Mouse (Mus musculus) cerebellum, postnatal 14 days (tissue): ENCODE results near the gene Grin2b.
A peak's percentile ranks its signal among the peaks of the same experiment; 100 is the strongest.

Experiments used
- DNase-seq, 2 experiments: peaks; one replicate each; pipeline ENCODE4 v3.0.0; 2021; ENCODE audit warnings: mixed read lengths in 2 of 2

The Grin2b gene

DNA sequence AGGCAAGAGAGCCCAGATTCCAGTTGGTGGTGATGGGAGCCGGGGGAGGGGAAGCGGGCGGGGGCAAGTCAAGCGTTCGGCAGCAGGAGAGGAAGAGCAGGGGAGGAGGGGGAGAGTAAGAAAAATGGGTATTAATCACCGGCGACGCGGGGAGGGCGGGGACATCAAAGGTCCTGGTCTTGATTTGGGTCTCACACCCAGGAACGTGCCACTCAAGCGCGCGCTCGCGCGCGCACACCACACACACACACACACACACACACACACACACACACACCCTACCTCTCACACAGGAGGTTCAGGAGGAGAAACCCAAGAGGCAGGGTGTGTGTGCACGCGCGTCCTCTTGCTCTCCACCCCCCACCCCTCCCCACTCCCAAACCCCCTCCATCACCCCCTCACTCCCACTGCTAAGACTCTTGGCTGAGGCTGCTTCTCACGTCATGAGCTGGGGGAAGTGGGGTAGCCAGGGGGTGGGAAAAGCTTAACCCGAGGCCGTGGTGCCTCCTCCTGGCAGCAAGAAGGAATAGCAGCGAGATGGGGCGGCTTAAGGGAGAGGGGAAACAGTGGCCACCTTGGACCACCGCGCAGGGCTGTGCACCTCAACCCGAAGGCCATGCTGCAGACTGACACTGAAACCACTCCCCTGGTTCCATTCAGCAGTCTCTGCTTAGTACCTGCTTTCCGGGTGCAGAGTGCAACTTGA lies at the start of gene Grin2b:
TSS of gene Grin2b (minus strand) at position 321 of the 706 bp plus-strand sequence.
- peak; percentile 84 to 87 for DNase-seq

DNA sequence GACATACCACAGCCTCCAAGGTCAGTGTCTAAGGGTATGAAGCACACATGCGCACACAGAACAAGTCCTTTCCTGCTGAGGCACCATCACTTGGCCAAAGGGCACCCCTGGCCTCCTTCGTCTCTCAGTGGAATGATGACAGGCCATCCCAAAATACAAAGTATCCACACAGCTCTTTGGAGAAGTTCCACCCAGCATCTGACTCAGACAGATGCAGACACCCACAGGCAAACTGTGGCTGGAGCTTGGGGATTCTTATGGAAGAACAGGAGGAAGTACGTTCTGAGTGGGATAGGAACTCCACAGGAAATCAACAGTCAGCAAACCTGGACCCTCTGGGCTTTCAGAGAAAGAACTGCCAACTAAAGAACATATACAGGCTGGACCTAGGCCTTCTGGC lies 48.6 kb upstream of the Grin2b start:
- no peak for DNase-seq

GRCm38 (mm10) chr6:136210442-136210841 lies 37.1 kb upstream of the Grin2b start:
- DNase-seq, result no peak

DNA sequence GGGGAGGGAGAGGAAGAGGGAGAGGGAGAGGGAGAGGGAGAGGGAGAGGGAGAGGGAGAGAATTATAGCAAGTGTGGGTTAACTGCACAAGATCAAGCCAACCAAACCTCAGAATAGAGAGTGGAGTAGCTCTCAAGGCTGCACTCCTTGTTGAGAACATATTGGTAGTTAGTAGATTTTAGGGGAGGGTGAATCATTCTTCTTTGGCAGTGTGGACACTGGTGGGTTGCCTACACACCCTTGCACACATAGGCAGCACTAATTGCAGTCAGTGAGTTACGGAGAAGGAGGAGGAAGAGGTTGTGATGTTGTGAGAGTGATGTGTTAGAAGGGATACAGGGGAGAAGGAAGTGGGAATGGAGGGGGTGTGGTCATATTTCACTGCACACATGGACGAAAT lies 26.5 kb upstream of the Grin2b start:
- no peak for DNase-seq

DNA sequence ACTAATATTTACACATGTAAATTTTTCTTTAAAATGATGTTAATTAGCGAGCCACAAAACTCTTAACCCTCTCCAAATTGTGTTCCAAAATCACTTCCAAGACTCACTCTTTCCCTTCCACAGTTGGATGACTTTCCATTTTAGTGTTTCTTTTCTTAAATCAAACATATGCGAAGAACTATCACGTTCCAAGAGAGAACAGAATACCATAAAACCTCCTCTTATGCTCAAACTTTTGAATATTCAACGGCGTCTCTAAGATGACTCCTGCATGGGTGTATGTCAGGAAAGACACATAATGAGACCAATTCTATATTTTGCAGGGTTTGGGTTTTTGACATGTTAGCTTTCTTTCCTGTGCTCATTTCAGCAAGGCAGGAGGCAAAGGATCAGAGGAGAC lies 21.3 kb upstream of the Grin2b start:
- DNase-seq, result no peak

DNA sequence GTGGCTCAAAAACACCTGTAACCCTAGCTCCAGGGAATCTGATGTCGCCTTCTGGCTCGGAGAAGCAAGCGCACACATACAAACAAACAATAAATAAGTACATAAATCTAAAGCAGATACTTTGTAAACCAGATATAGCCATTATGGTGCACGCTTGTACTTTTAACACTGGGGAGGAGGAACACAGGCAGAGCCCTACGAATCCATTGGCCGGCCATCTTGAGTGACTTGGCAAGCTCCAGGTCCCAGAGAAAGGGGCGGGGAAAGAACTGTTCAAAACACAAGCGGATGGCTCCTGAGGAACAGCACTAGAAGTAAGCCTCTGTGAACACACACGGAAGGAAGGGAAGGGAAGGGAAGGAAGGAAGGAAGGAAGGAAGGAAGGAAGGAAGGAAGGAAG lies 4.8 kb upstream of the Grin2b start:
- DNase-seq, result no peak

DNA sequence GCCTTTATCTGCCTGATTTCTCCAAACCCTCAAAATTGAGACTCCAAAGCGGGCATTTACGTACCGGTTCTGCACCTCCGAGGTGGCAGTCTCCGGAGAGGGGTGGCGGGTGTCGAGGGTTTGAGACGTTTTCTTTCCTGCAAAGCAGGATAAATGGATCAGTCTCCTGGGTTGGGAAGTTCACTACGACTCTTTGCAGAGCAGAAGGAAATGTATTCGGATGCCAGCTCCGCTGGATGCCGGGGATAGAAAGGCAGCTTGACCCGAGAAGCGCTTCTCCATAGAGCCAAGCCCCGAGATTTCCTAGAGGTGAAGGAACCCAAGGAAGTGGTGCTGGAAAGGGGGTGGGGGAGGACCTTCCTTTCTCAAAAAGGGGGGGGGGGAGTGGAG lies 515 bp downstream of the Grin2b start:
- peak in 1 of 2 experiments; percentile 69 for DNase-seq

DNA sequence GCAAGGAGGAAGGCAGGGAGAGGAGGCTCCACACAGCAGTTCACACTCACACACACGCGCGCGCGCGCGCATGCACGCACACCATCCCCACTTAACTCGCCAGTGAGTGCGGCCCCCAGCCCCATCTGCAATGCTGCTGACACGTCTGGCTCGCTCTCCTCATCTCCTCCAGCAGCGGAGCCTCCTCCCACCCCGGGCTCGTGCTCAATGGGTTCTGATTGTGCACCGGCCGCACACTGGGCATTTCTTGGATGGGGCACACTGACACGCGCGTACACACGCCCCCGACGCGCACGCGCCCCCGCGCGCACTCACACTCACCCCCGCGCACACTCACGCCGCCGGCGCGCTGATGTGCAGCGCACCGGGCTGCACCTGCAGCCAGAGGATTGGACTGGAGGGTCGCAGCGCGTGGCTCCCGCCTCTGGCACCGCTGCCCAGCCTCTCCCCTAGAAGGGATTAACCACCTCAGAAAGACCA lies 1.1 kb downstream of the Grin2b start:
- DNase-seq, result peak; percentile 75 to 77

DNA sequence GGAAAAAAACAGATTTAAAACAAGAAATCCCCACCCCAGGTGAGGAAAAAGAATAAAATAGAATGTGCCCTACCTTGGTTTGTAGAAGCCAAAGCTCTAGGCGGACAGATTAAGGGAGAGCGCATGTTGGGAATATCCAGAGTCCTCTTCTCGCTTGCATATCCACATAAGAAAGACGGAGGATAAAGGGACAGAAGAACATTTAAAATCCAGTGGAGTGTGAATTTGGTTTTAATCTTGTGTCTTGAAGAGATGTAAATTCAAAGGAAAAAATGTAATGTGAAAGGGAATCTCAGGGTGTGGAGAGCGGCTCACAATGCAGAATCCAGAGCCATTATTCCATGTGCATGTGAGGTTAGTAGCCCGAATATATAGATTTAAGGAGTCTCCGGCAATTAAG lies 2.0 kb downstream of the Grin2b start:
- DNase-seq, result no peak

DNA sequence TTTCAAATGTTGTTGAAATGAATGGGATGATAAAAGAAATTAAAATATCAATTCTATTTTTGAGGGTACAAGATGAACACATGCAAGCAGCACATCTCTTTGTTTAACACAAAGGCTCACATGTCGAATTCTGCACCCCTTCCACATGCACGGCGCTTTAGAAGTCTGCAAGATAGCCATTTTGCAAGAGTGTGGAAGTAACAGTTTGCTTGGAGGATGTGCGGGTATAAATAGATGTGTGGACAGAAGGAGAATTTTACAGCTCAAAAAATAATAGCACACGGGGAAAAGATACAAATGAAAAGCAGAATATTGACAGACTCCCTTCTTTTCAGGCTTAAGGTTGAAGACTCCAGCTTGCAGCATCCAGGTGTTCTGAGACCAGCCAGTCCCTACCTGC lies 2.9 kb downstream of the Grin2b start:
- DNase-seq, result no peak

GRCm38 (mm10) chr6:136167361-136167760 lies 6.0 kb downstream of the Grin2b start:
- no peak for DNase-seq

DNA sequence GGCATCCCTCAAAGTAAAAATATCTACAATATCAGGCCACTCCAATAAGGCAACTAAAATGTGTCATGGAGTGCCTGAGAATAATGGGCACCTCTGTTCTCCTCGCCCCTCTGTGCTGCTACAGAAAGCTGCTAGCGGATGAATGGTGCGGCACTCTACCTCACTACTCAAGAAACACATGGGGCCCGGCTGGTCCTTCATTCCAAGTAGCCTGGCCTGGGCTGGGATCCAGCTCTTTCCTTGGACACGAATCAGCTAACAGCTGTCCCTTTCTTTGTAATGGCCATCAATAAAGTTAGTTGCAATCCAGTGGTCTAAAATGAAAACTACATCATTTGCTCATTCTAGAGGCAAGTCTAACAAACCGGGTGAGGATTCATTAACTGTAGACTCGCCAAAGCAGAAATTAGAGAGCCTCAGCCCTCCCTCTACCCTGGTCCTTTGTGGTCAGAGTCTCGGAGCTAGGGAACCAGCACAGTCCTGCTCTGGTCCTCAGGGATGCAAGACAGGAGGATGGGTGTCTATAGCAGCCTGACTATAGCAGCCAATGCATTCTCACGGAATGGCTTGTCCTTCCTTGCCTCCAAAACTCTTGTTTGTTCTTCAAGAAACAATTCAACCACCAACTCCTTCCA lies 7.8 kb downstream of the Grin2b start:
- peak; percentile 77 to 81 for DNase-seq

GRCm38 (mm10) chr6:136162090-136162489 lies 11.2 kb downstream of the Grin2b start:
- no peak for DNase-seq

DNA sequence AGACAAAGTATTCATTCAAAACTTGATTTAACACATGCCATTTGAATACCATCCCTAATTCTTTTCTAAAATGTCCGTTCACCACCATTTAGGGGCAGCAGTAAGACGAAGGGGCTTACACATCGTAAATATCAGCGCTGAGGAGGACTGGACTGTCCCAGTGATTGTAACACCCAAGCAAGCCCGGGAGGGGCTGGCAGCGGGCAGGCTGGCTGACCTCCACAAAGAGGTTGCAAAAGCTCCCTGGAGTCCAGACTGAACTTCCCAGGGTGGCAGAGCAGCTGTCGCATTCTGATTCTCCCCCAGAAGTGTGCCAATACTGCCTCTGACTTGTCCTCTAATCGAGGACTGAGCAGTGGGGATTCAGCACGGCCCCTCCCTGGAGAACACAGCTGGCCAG lies 19.9 kb downstream of the Grin2b start:
- DNase-seq, result no peak

DNA sequence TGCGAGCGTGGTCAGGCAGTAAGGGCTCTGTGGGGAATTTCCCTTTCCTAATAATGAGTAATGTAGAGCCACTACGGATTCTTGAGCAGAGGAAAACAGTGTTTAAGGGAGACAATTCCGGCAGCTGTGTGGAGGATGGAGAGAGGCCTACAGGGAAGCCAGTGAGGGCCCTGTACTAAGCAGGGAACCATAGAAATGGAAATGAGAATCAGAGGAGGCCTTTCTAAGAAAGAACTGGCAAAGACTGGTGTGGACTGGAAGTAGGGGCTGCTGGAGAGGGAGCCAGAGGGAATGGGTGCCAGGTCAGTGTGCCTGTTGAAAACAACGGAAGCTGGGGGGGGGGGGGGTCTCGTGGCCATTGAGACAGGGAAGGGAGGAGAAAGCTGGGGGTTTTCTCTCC lies 23.2 kb downstream of the Grin2b start:
- no peak for DNase-seq

- DNase-seq, result no peak
Observed at GRCm38 (mm10) chr6:136139967-136140366, 33.3 kb downstream of the Grin2b start.

DNA sequence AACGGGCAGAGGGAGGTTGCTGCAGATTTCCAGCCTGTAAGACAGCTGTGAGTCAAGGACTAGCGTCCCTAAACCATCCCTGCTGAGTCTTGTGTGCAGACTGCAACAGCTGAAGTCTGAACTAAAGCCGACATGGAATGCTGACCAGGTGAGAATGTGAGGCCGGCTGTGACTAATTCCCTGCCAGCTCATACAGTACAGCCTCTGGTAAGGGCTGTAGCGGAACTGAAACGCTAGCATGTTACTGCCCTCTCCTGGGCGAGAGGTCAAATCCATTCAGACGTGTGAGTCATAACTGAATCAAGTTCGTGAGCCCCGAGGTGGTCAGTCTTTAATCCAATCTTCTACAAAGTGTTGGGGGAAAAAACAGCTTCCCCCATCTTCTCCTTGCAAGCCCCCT lies 42.9 kb downstream of the Grin2b start:
- DNase-seq, result peak; percentile 74

DNA sequence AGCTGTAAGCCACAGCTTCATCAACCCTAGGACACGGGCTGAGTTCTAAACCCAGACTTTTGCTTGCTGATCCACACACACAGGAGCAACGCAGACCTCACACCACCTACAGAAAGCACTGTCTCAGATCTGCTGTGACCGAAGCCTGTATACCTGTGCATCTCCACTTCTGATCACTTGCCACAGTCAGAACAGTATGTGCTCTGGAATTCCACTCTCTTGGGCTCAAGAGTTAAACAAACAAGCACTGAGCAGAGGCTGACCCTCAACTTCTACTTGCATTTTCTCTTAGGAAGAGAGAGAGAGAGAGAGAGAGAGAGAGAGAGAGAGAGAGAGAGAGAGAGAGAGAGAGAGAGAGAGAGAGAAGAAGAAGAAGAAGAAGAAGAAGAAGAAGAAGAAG lies 50.7 kb downstream of the Grin2b start:
- DNase-seq, result no peak

DNA sequence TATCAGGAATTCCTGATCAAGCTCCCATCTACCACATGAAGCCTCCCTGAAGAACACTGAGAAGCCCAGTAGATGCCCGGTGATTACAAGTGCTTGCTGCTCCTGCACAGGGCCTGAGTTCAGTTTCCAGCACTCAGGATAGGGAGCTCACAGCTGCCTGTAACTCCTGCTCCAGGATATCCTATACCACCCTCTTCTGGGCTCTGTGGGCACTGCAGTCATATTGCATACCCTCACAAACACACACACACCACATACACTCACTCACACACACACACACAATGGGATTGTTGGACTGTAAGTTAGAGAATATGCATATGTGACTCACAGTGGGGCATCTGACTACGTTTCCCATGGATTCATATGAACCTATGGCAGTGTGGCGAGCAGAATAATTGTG lies 55.9 kb downstream of the Grin2b start:
- peak in 1 of 2 experiments; percentile 34 for DNase-seq

DNA sequence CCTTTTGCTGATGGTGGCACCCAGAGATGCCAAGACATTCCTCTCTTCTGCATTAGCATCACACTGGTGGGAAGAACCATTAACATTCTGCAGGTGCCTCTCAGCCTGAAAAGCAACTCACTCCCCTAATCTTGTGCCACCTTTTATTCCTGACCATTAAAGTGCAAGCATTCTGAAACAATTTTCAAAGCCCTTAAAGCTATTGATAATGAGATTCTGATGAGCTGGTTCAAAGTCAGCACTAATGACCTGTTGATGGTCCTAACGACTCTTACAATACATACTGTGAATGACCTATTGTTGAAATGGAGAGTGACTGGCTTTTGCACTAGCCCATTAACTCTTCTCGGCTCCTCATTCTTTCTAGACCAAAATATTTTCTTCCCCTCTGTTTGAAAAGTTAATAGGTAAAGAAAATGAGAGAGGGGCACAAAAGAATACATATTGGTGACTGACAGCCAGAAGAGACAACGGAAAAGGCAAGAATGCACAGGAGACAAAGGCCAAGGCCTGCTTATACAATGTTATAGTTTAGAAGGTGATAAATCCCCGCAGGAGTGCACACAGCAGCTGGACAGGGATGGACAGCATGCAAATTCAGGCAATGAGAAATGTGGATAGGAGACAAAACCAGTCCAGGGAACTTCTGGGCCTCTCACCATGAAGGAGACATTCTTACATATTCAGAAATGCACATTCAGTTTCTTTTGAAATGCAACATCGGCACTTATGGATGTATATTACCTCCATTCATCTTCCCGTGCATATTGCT lies 59.5 kb downstream of the Grin2b start:
- no peak for DNase-seq

DNA sequence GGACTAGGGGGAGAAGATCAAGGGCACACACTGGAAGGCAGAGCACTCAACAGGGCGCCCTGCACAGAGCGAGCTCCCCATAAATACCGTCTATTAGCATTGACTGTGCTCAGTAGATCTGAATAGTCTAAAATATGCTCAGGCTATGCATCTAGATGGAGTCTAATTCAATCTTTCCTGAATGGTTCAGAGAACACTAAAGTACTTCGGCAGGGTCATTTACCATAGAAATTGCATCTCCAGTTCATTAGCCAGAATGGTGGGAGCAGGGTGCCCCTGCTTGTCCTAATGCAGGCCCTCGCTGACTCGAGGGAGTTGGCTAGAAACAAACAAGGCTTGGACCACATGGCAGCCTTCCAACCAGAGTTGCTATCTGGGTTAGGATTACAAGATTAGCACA lies 64.1 kb downstream of the Grin2b start:
- DNase-seq, result peak; percentile 37 to 39

GRCm38 (mm10) chr6:136108466-136108865 lies 64.8 kb downstream of the Grin2b start:
- DNase-seq, result peak; percentile 50 to 51

DNA sequence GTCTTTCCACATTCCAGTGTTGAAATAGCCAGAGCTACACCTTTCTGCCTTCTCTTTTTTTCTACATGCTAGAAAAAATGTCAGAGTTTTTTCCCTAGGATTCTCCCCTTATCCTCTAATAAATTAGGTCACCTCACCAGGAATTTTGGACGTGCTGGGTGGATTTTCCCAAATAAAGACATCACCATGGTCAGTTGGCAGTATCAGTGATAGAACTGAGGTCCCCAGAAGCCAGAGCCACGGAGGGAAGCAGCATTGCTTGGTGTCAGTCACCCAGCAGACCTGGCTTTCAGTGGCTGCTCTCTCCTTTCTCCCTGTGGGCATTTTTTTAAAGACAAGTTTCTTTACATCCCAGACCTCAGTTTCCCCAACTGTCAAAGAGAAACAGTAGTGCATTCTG lies 68.1 kb downstream of the Grin2b start:
- peak; percentile 56 to 70 for DNase-seq

- no peak for DNase-seq
Observed at GRCm38 (mm10) chr6:136100241-136100640, 73.1 kb downstream of the Grin2b start.
